Mouse (Mus musculus) MEL (cell line): Measurements from ENCODE around the gene Gm614. TPM values are rescaled to one million over a fixed set of nuclear protein-coding genes. Genes with fewer than 3 reads are reported as not detected.

Experiments used
- DNase-seq: peaks from one replicate; pipeline ENCODE4 v3.0.0; 2011; ENCODE audit warnings: low read depth, low spot score
- H3K27ac ChIP-seq: 2 replicates; pipeline ENCODE4 v1.5.1; 2012; ENCODE audit warnings: low read depth, mild to moderate bottlenecking, control low read depth, low read length, moderate library complexity; ENCODE audit not compliant: control insufficient read depth
- H3K27me3 ChIP-seq, 2 experiments: fragments of 150-350 bp in 1 of 2; sonication (generic) in 1 of 2; 2 replicates each; pipeline ENCODE4 v1.6.1; 2012; ENCODE audit warnings: low read length in 2 of 2, mild to moderate bottlenecking in 2 of 2, improper control_type of control experiment in 1 of 2, moderate library complexity in 1 of 2; ENCODE audit not compliant: insufficient read depth in 2 of 2, control insufficient read depth in 1 of 2
- H3K36me3 ChIP-seq, 2 experiments: 2 replicates each; pipeline ENCODE4 v1.6.1; 2012 to 2014; ENCODE audit warnings: low read length in 2 of 2, improper control_type of control experiment in 1 of 2, inconsistent platforms in 1 of 2, mild to moderate bottlenecking in 1 of 2; ENCODE audit not compliant: insufficient read depth in 2 of 2, control insufficient read depth in 1 of 2
- H3K4me1 ChIP-seq, 2 experiments: fragments of 150-350 bp in 1 of 2; sonication (generic) in 1 of 2; 2 replicates each; pipeline ENCODE4 v1.6.1; 2012; ENCODE audit warnings: low read length in 2 of 2, improper control_type of control experiment in 1 of 2, mild to moderate bottlenecking in 1 of 2; ENCODE audit not compliant: insufficient read depth in 2 of 2, control insufficient read depth in 1 of 2
- H3K4me3 ChIP-seq, 2 experiments: fragments of 150-350 bp in 1 of 2; sonication (generic) in 1 of 2; 2 replicates each; pipeline ENCODE4 v1.5.1; 2012; ENCODE audit warnings: low read depth in 2 of 2, low read length in 2 of 2, mild to moderate bottlenecking in 2 of 2, moderate library complexity in 2 of 2, control low read depth in 1 of 2, improper control_type of control experiment in 1 of 2; ENCODE audit not compliant: control insufficient read depth in 1 of 2, insufficient read depth in 1 of 2
- H3K79me2 ChIP-seq: 2 replicates; pipeline ENCODE4 v1.6.1; 2012; ENCODE audit warnings: mild to moderate bottlenecking, low read length, moderate library complexity; ENCODE audit not compliant: control insufficient read depth, poor library complexity, insufficient read depth
- H3K9ac ChIP-seq: 2 replicates; pipeline ENCODE4 v1.6.1; 2012; ENCODE audit warnings: low read depth, mild to moderate bottlenecking, control low read depth, low read length, moderate library complexity; ENCODE audit not compliant: control insufficient read depth, poor library complexity, severe bottlenecking
- H3K9me3 ChIP-seq: fragments of 150-350 bp; sonication (generic); replicated peaks from 2 replicates; pipeline ENCODE4 v1.6.1; 2012; ENCODE audit warnings: mild to moderate bottlenecking, low read length, improper control_type of control experiment, moderate library complexity; ENCODE audit not compliant: insufficient read depth
- BHLHE40 ChIP-seq: IDR thresholded peaks from 2 replicates; pipeline ENCODE4 v1.6.1; 2012; ENCODE audit warnings: low read depth, mild to moderate bottlenecking, inconsistent platforms, low read length, improper control_type of control experiment, borderline replicate concordance
- CHD1 ChIP-seq: IDR thresholded peaks from 2 replicates; pipeline ENCODE4 v1.6.1; 2012; ENCODE audit warnings: low read depth, mild to moderate bottlenecking, inconsistent platforms, low read length, improper control_type of control experiment
- CHD2 ChIP-seq: IDR thresholded peaks from 2 replicates; pipeline ENCODE4 v1.6.1; 2011; ENCODE audit warnings: low read length, improper control_type of control experiment
- CTCF ChIP-seq, 3 experiments: IDR thresholded peaks in 2 of 3; conservative IDR thresholded peaks in 1 of 3; 2 replicates each; pipeline ENCODE4 v1.5.1; 2011 to 2012; ENCODE audit warnings: low read length in 3 of 3, low read depth in 2 of 3, mild to moderate bottlenecking in 2 of 3, improper control_type of control experiment in 1 of 3, inconsistent platforms in 1 of 3, mixed read lengths in 1 of 3, moderate library complexity in 1 of 3; ENCODE audit not compliant: control insufficient read depth in 1 of 3, insufficient read depth in 1 of 3, poor library complexity in 1 of 3, severe bottlenecking in 1 of 3
- ELF1 ChIP-seq: IDR thresholded peaks from 2 replicates; pipeline ENCODE4 v1.6.1; 2014; ENCODE audit warnings: low read depth, mild to moderate bottlenecking, inconsistent platforms, low read length, improper control_type of control experiment, moderate library complexity
- EP300 ChIP-seq, 2 experiments: IDR thresholded peaks; 2 replicates each; pipeline ENCODE4 v1.6.1; 2011; ENCODE audit warnings: improper control_type of control experiment in 2 of 2, low read length in 2 of 2, low read depth in 1 of 2, mild to moderate bottlenecking in 1 of 2
- GABPA ChIP-seq: IDR thresholded peaks from 2 replicates; pipeline ENCODE4 v1.6.1; 2012; ENCODE audit warnings: low read depth, mild to moderate bottlenecking, inconsistent platforms, low read length, improper control_type of control experiment, moderate library complexity
- GATA1 ChIP-seq: IDR thresholded peaks from 2 replicates; pipeline ENCODE4 v1.6.1; 2011; ENCODE audit warnings: low read depth, low read length, improper control_type of control experiment
- MAFK ChIP-seq: IDR thresholded peaks from 2 replicates; pipeline ENCODE4 v1.6.1; 2011; ENCODE audit warnings: low read depth, mild to moderate bottlenecking, low read length, improper control_type of control experiment, borderline replicate concordance
- MAZ ChIP-seq: IDR thresholded peaks from 2 replicates; pipeline ENCODE4 v1.6.1; 2012; ENCODE audit warnings: low read depth, mild to moderate bottlenecking, inconsistent platforms, low read length, improper control_type of control experiment
- MXI1 ChIP-seq: IDR thresholded peaks from 2 replicates; pipeline ENCODE4 v1.6.1; 2011; ENCODE audit warnings: mild to moderate bottlenecking, low read depth, low read length, improper control_type of control experiment
- MYB ChIP-seq: IDR thresholded peaks from 2 replicates; pipeline ENCODE4 v1.6.1; 2011; ENCODE audit warnings: mild to moderate bottlenecking, low read depth, low read length, improper control_type of control experiment
- POLR2A ChIP-seq, 2 experiments: IDR thresholded peaks; 2 replicates each; pipeline ENCODE4 v1.6.1; 2011 to 2012; ENCODE audit warnings: low read length in 2 of 2, mild to moderate bottlenecking in 2 of 2, control low read depth in 1 of 2, improper control_type of control experiment in 1 of 2, low read depth in 1 of 2, moderate library complexity in 1 of 2; ENCODE audit not compliant: control insufficient read depth in 1 of 2, insufficient read depth in 1 of 2, poor library complexity in 1 of 2
- POLR2AphosphoS5 ChIP-seq: IDR thresholded peaks from 2 replicates; pipeline ENCODE4 v1.6.1; 2012; ENCODE audit warnings: low read depth, borderline replicate concordance, mild to moderate bottlenecking, inconsistent platforms, low read length, moderate library complexity, mixed read lengths
- SIN3A ChIP-seq: IDR thresholded peaks from 2 replicates; pipeline ENCODE4 v1.6.1; 2012; ENCODE audit warnings: low read length, improper control_type of control experiment, inconsistent platforms
- SMC3 ChIP-seq: IDR thresholded peaks from 2 replicates; pipeline ENCODE4 v1.6.1; 2011; ENCODE audit warnings: low read depth, low read length, improper control_type of control experiment
- UBTF ChIP-seq: IDR thresholded peaks from 2 replicates; pipeline ENCODE4 v1.6.1; 2012; ENCODE audit warnings: low read depth, mild to moderate bottlenecking, inconsistent platforms, low read length, improper control_type of control experiment, moderate library complexity, borderline replicate concordance; ENCODE audit not compliant: insufficient read depth
- USF2 ChIP-seq, 2 experiments: IDR thresholded peaks; 2 replicates each; pipeline ENCODE4 v1.6.1; 2011 to 2012; ENCODE audit warnings: improper control_type of control experiment in 2 of 2, low read length in 2 of 2, borderline replicate concordance in 1 of 2, inconsistent platforms in 1 of 2, low read depth in 1 of 2, mild to moderate bottlenecking in 1 of 2; ENCODE audit not compliant: insufficient read depth in 1 of 2
- polyA plus RNA-seq, 2 experiments: library from polyadenylated mRNA; stranded (reverse) in 1 of 2; unstranded in 1 of 2; fragments of >175 nt in 1 of 2; fragments of >200 nt in 1 of 2; gene quantifications; 2 replicates each; pipeline versions ENCODE4 v1.2.1 to v1.2.4; 2012; ENCODE audit warnings: low replicate concordance in 2 of 2, low read depth in 1 of 2; ENCODE audit not compliant: insufficient read length in 2 of 2, insufficient read depth in 1 of 2, missing spikeins in 1 of 2
- total RNA-seq: library from RNA; depleted of rRNA; stranded (reverse); fragments of 300-350 nt; gene quantifications from 2 replicates; pipeline ENCODE4 v1.2.3, GENCODE M21; 2012

The Gm614 gene
- total and polyA plus RNA-seq, 3 experiments = not detected

GRCm38 (mm10) chrX:101253952-101254729, 9.7 kb downstream of the Gm614 start, which contains the start of gene Foxo4 (continued):
- TF ChIP-seq POLR2AphosphoS5 = no peak
- no peak for TF ChIP-seq CTCF (IDR thresholded peaks at IDR 0.05 in 2 of 3, conservative IDR thresholded peaks at IDR 0.05 in 1 of 3; ENCODE audit: control insufficient read depth in 1 of 3, insufficient read depth in 1 of 3, low read depth in 2 of 3, low read length in 3 of 3, poor library complexity in 1 of 3, severe bottlenecking in 1 of 3)
- no peak for TF ChIP-seq USF2 (IDR thresholded peaks at IDR 0.05; ENCODE audit: borderline replicate concordance in 1 of 2, insufficient read depth in 1 of 2, low read depth in 1 of 2, low read length in 2 of 2)
- TF ChIP-seq ELF1 = peak; percentile 51
- 0 out of 4 replicates have a peak, but pooled peaks of 1 of the 2 experiments have one; percentile 5 for TF ChIP-seq EP300 (IDR thresholded peaks at IDR 0.05; ENCODE audit: low read depth in 1 of 2, low read length in 2 of 2)
- peak; percentile 80 for TF ChIP-seq SIN3A
- no peak for TF ChIP-seq MYB
- TF ChIP-seq SMC3 = no peak
- TF ChIP-seq GATA1 = peak; percentile 74
- TF ChIP-seq CHD1 = no peak
- TF ChIP-seq, all 39 proteins: peak for 18

GRCm38 (mm10) chrX:101245011-101245410, 18.8 kb downstream of the Gm614 start:
- Histone ChIP-seq H3K27me3 (0 out of 4 replicates have a peak, but pooled peaks cover 0 to 3% of the 10 kb centered on the region in 2 experiments), H3K9me3 (no peaks in the 10 kb centered on the region), H3K4me3 (no peak overlapping the region), H3K36me3 (no peaks in the 10 kb centered on the region), H3K9ac (no peak overlapping the region), H3K79me2 (no peaks in the 10 kb centered on the region), H3K27ac (no peak overlapping the region), H3K4me1 (no peaks in the 10 kb centered on the region)
- TF ChIP-seq MAZ = no peak
- TF ChIP-seq GABPA = no peak
- TF ChIP-seq BHLHE40 = no peak
- no peak for TF ChIP-seq UBTF
- TF ChIP-seq MAFK = no peak
- no peak for TF ChIP-seq MXI1
- TF ChIP-seq POLR2A (IDR thresholded peaks at IDR 0.05; ENCODE audit: control insufficient read depth in 1 of 2, insufficient read depth in 1 of 2, low read depth in 1 of 2, low read length in 2 of 2, poor library complexity in 1 of 2) = no peak
- TF ChIP-seq CHD2 = no peak
- DNase-seq = no peak
